Comparison of ENCODE assay signal across 23 mouse cellular contexts in genomic region chr5:103795121-103795520, GRCm38 (mm10).
A peak's percentile ranks its signal among the peaks of the same experiment; 100 is the strongest.
DNase-seq lines count a peak whose midpoint lies in the region; ATAC-seq and TF ChIP-seq lines count a peak whose summit lies in the region.
"Had no signal": no experiment of that assay in that cellular context is flagged by ENCODE, and none has a peak within 500 bp of the region (broad histone marks: within the 10 kb centered on the region; RNA-seq: fewer than 3 reads in every experiment).

No protein-coding gene starts in this region.

- no peaks in the 10 kb centered on the region for H3K9me3 ChIP-seq in midbrain, embryonic 16.5 days (replicated peaks; ENCODE audit: control insufficient read depth, low read length, poor library complexity, severe bottlenecking)
- H3K9me3 ChIP-seq: G1E had no signal

- intact Hi-C loops in gastrocnemius, adult 2 months (cut with DNase I), result no loop called here
- intact Hi-C loops in heart, adult 2 months (cut with DNase I), result loop anchor here (2.0 kb wide), 1 partner anchor 14 kb away; no protein-coding TSS in a partner anchor

- TF ChIP-seq POLR2A in heart, adult 2 months (IDR thresholded peaks at IDR 0.05; ENCODE audit: insufficient read depth, low read depth, low read length), result no peak

- H3K4me2 ChIP-seq in midbrain, embryonic 16.5 days (ENCODE audit: low read length), result no peak overlapping the region

- TF ChIP-seq EP300 in heart, adult 2 months (IDR thresholded peaks at IDR 0.05; ENCODE audit: insufficient read depth, low read depth, low read length), result no peak

- H3K27ac ChIP-seq in gastrocnemius, adult 2 months, result peak overlapping the region; percentile 21; the same call in 1 of the 2 replicates
- H3K27ac ChIP-seq in heart, adult 2 months, result no peak overlapping the region
- H3K27ac ChIP-seq in midbrain, embryonic 16.5 days (ENCODE audit: low read length), result no peak overlapping the region

- no peak overlapping the region for H3K4me3 ChIP-seq in gastrocnemius, adult 2 months
- H3K4me3 ChIP-seq in heart, adult 2 months, result no peak overlapping the region
- no peak overlapping the region for H3K4me3 ChIP-seq in midbrain, embryonic 16.5 days (ENCODE audit: low read depth, low read length)

- ATAC-seq in midbrain, embryonic 16.5 days, result no peak
- ATAC-seq: activated CD4-positive, CD25-positive, alpha-beta regulatory T cell, adult 4 months; CD4-positive, CD25-positive, alpha-beta regulatory T cell, adult 4 months; Patski had no signal

- peaks cover 16% of the 10 kb centered on the region for H3K36me3 ChIP-seq in heart, adult 2 months (ENCODE audit: control insufficient read depth, insufficient read depth, low read length)
- no peaks in the 10 kb centered on the region for H3K36me3 ChIP-seq in midbrain, embryonic 16.5 days (ENCODE audit: control insufficient read depth, insufficient read depth, low read length)

- DNase-seq in gastrocnemius, adult 2 months, result no peak
- no peak for DNase-seq in gastrocnemius, postnatal 10 days
- DNase-seq in heart, adult 11 months, result peak; percentile 77
- DNase-seq in heart, adult 2 months, result no peak
- peak; percentile 5 for DNase-seq in thymus, postnatal 4 days
- DNase-seq in thymus, postnatal 10 days (ENCODE audit: low spot score in 2 of 2), result no peak
- DNase-seq in adipocyte (ENCODE audit: low spot score), result peak; percentile 63
- DNase-seq: adrenal gland, adult 2 months; adrenal gland, adult 8-10 months; adrenal gland, postnatal 10 days; adrenal gland, postnatal 14 days; adrenal gland, postnatal 25 days; adrenal gland, postnatal 36 days; B cell, adult 2 months; cerebellum, adult 11 months; cerebellum, adult 11-12 months; cerebellum, adult 18-20 months had no signal

- 90% methylated on average over 5 of the region's 5 CpGs for WGBS in heart, adult 2 months
- WGBS in midbrain, embryonic 16.5 days, result 96% methylated on average over 5 of the region's 5 CpGs

- peaks cover 19% of the 10 kb centered on the region for H3K4me1 ChIP-seq in heart, adult 2 months (ENCODE audit: control insufficient read depth, insufficient read depth, low read length)
- H3K4me1 ChIP-seq in midbrain, embryonic 16.5 days (ENCODE audit: control insufficient read depth, insufficient read depth, low read length), result no peaks in the 10 kb centered on the region; the same call in 1 of the 2 replicates

- no peak for TF ChIP-seq CTCF in gastrocnemius, adult 2 months (IDR thresholded peaks at IDR 0.05)
- no peak for TF ChIP-seq CTCF in heart, adult 2 months (IDR thresholded peaks at IDR 0.05)

- peaks cover 7% of the 10 kb centered on the region for H3K79me2 ChIP-seq in heart, adult 2 months (replicated peaks; ENCODE audit: control insufficient read depth, insufficient read depth, low read length)

- H3K27me3 ChIP-seq in heart, adult 2 months (ENCODE audit: control insufficient read depth, insufficient read depth, low read length), result no peaks in the 10 kb centered on the region
- H3K27me3 ChIP-seq in midbrain, embryonic 16.5 days (ENCODE audit: control insufficient read depth, insufficient read depth, low read depth, low read length), result no peaks in the 10 kb centered on the region
- H3K27me3 ChIP-seq: CH12.LX, Patski had no signal

- H3K9ac ChIP-seq in heart, adult 2 months (ENCODE audit: low read depth, low read length), result no peak overlapping the region
- no peak overlapping the region for H3K9ac ChIP-seq in midbrain, embryonic 16.5 days (ENCODE audit: low read depth, low read length)

Comparison
In these comparisons a context has a peak if more than half of its experiments do, and no peak if none do; other contexts are left out.
1. DNase-seq: peak in heart, adult 11 months (single experiment), thymus, postnatal 4 days (single experiment) and adipocyte (single experiment); none in gastrocnemius, adult 2 months (single experiment), gastrocnemius, postnatal 10 days (single experiment), heart, adult 2 months (0 of 2) and thymus, postnatal 10 days (0 of 2).